Mouse (Mus musculus): ENCODE data around the gene Srebf1. TPM values are rescaled to one million over a fixed set of nuclear protein-coding genes. Genes with fewer than 3 reads are reported as not detected.

The Srebf1 gene
- polyA plus RNA-seq (2015; fragmentation: Nextera tagmentation; extraction: Ambion mirVana) = 31.9 and 34.1 TPM in 2 replicates

GRCm38 (mm10) chr11:60222469-60223236 is at the start of gene Srebf1:
Gene Srebf1, minus strand, starts transcription at chr11:60222581.
- Histone ChIP-seq H3K27me3 (ENCODE audit: control insufficient read depth, insufficient read depth, low read depth, low read length) (no peaks in the 10 kb centered on the region), H3K4me3 (ENCODE audit: low read depth, low read length) (peak within 1 kb of the TSS; percentile 31), H3K27ac (ENCODE audit: low read length) (peak within 1 kb of the TSS; percentile 65), H3K4me2 (ENCODE audit: low read length) (peak within 1 kb of the TSS; percentile 73), H3K4me1 (ENCODE audit: control insufficient read depth, insufficient read depth, low read length) (peaks cover 12% of the 10 kb centered on the region), H3K36me3 (ENCODE audit: control insufficient read depth, insufficient read depth, low read length) (no peaks in the 10 kb centered on the region), H3K9ac (ENCODE audit: low read depth, low read length) (peak within 1 kb of the TSS; percentile 42; the same call in 1 of the 2 replicates), H3K9me3 (replicated peaks; ENCODE audit: control insufficient read depth, low read length, poor library complexity, severe bottlenecking) (no peaks in the 10 kb centered on the region)
- 8% methylated on average over 46 of the region's 46 CpGs for WGBS
- peak; percentile 70 for ATAC-seq

- 72% methylated on average over 3 of the region's 3 CpGs for WGBS
- no peak overlapping the region for H3K4me3 ChIP-seq (ENCODE audit: low read depth, low read length)
- no peak overlapping the region for H3K4me2 ChIP-seq (ENCODE audit: low read length)
- peaks cover 6% of the 10 kb centered on the region; the same call in 1 of the 2 replicates for H3K36me3 ChIP-seq (ENCODE audit: control insufficient read depth, insufficient read depth, low read length)
- H3K27me3 ChIP-seq (ENCODE audit: control insufficient read depth, insufficient read depth, low read depth, low read length) = no peaks in the 10 kb centered on the region
- no peak overlapping the region for H3K9ac ChIP-seq (ENCODE audit: low read depth, low read length)
- no peaks in the 10 kb centered on the region for H3K9me3 ChIP-seq (replicated peaks; ENCODE audit: control insufficient read depth, low read length, poor library complexity, severe bottlenecking)
- ATAC-seq = no peak
- H3K4me1 ChIP-seq (ENCODE audit: control insufficient read depth, insufficient read depth, low read length) = peaks cover 15% of the 10 kb centered on the region
- no peak overlapping the region for H3K27ac ChIP-seq (ENCODE audit: low read length)
These were observed 46.2 kb upstream of the Srebf1 start for GRCm38 (mm10) chr11:60268563-60268962.

- peaks cover 9% of the 10 kb centered on the region; the same call in 1 of the 2 replicates for H3K36me3 ChIP-seq (ENCODE audit: control insufficient read depth, insufficient read depth, low read length)
- no peaks in the 10 kb centered on the region for H3K9me3 ChIP-seq (replicated peaks; ENCODE audit: control insufficient read depth, low read length, poor library complexity, severe bottlenecking)
- peaks cover 9% of the 10 kb centered on the region for H3K4me1 ChIP-seq (ENCODE audit: control insufficient read depth, insufficient read depth, low read length)
- no peak overlapping the region for H3K27ac ChIP-seq (ENCODE audit: low read length)
- H3K4me2 ChIP-seq (ENCODE audit: low read length) = no peak overlapping the region
- no peak overlapping the region for H3K4me3 ChIP-seq (ENCODE audit: low read depth, low read length)
- H3K27me3 ChIP-seq (ENCODE audit: control insufficient read depth, insufficient read depth, low read depth, low read length) = no peaks in the 10 kb centered on the region
- ATAC-seq = no peak
- WGBS = 84% methylated on average over 4 of the region's 4 CpGs
- H3K9ac ChIP-seq (ENCODE audit: low read depth, low read length) = no peak overlapping the region
These were observed 43.0 kb upstream of the Srebf1 start for GRCm38 (mm10) chr11:60265271-60265985.

GRCm38 (mm10) chr11:60264651-60265050 is 42.3 kb upstream of the Srebf1 start:
- H3K9me3 ChIP-seq (replicated peaks; ENCODE audit: control insufficient read depth, low read length, poor library complexity, severe bottlenecking) = no peaks in the 10 kb centered on the region
- peaks cover 9% of the 10 kb centered on the region for H3K4me1 ChIP-seq (ENCODE audit: control insufficient read depth, insufficient read depth, low read length)
- peaks cover 6% of the 10 kb centered on the region for H3K36me3 ChIP-seq (ENCODE audit: control insufficient read depth, insufficient read depth, low read length)
- 50% methylated on average over 1 of the region's 1 CpGs for WGBS
- no peak overlapping the region for H3K9ac ChIP-seq (ENCODE audit: low read depth, low read length)
- no peak overlapping the region for H3K4me2 ChIP-seq (ENCODE audit: low read length)
- no peak overlapping the region for H3K4me3 ChIP-seq (ENCODE audit: low read depth, low read length)
- no peak for ATAC-seq
- H3K27me3 ChIP-seq (ENCODE audit: control insufficient read depth, insufficient read depth, low read depth, low read length) = no peaks in the 10 kb centered on the region
- H3K27ac ChIP-seq (ENCODE audit: low read length) = no peak overlapping the region

- Histone ChIP-seq H3K9me3 (replicated peaks; ENCODE audit: control insufficient read depth, low read length, poor library complexity, severe bottlenecking) (no peaks in the 10 kb centered on the region), H3K27me3 (ENCODE audit: control insufficient read depth, insufficient read depth, low read depth, low read length) (no peaks in the 10 kb centered on the region), H3K4me2 (ENCODE audit: low read length) (no peak overlapping the region), H3K4me1 (ENCODE audit: control insufficient read depth, insufficient read depth, low read length) (peaks cover 9% of the 10 kb centered on the region), H3K36me3 (ENCODE audit: control insufficient read depth, insufficient read depth, low read length) (peaks cover 4% of the 10 kb centered on the region), H3K27ac (ENCODE audit: low read length) (peak overlapping the region; percentile 48), H3K9ac (ENCODE audit: low read depth, low read length) (no peak overlapping the region), H3K4me3 (ENCODE audit: low read depth, low read length) (no peak overlapping the region)
- 82% methylated on average over 4 of the region's 4 CpGs for WGBS
- no peak; the same call in 1 of the 2 replicates for ATAC-seq
These were observed 40.0 kb upstream of the Srebf1 start for GRCm38 (mm10) chr11:60262396-60262795.

- H3K4me2 ChIP-seq (ENCODE audit: low read length) = no peak overlapping the region
- H3K4me1 ChIP-seq (ENCODE audit: control insufficient read depth, insufficient read depth, low read length) = peaks cover 17% of the 10 kb centered on the region
- H3K9me3 ChIP-seq (replicated peaks; ENCODE audit: control insufficient read depth, low read length, poor library complexity, severe bottlenecking) = no peaks in the 10 kb centered on the region
- no peak overlapping the region for H3K4me3 ChIP-seq (ENCODE audit: low read depth, low read length)
- H3K9ac ChIP-seq (ENCODE audit: low read depth, low read length) = no peak overlapping the region
- no peaks in the 10 kb centered on the region for H3K27me3 ChIP-seq (ENCODE audit: control insufficient read depth, insufficient read depth, low read depth, low read length)
- peaks cover 4% of the 10 kb centered on the region for H3K36me3 ChIP-seq (ENCODE audit: control insufficient read depth, insufficient read depth, low read length)
- no peak for ATAC-seq
- H3K27ac ChIP-seq (ENCODE audit: low read length) = no peak overlapping the region
- WGBS = 90% methylated on average over 3 of the region's 3 CpGs
These were observed 38.4 kb upstream of the Srebf1 start for GRCm38 (mm10) chr11:60260743-60261142.

- no peak overlapping the region for H3K4me3 ChIP-seq (ENCODE audit: low read depth, low read length)
- no peak overlapping the region for H3K4me2 ChIP-seq (ENCODE audit: low read length)
- H3K36me3 ChIP-seq (ENCODE audit: control insufficient read depth, insufficient read depth, low read length) = peaks cover 4% of the 10 kb centered on the region
- no peaks in the 10 kb centered on the region for H3K27me3 ChIP-seq (ENCODE audit: control insufficient read depth, insufficient read depth, low read depth, low read length)
- H3K4me1 ChIP-seq (ENCODE audit: control insufficient read depth, insufficient read depth, low read length) = peaks cover 8% of the 10 kb centered on the region; the same call in 1 of the 2 replicates
- ATAC-seq = no peak
- 78% methylated on average over 2 of the region's 2 CpGs for WGBS
- H3K9me3 ChIP-seq (replicated peaks; ENCODE audit: control insufficient read depth, low read length, poor library complexity, severe bottlenecking) = no peaks in the 10 kb centered on the region
- H3K27ac ChIP-seq (ENCODE audit: low read length) = no peak overlapping the region
- no peak overlapping the region for H3K9ac ChIP-seq (ENCODE audit: low read depth, low read length)
These were observed 35.3 kb upstream of the Srebf1 start for GRCm38 (mm10) chr11:60257696-60258095.

GRCm38 (mm10) chr11:60256713-60257112 is 34.3 kb upstream of the Srebf1 start:
- ATAC-seq = no peak

More at GRCm38 (mm10) chr11:60256713-60257112, 34.3 kb upstream of the Srebf1 start:
- H3K4me3 ChIP-seq (ENCODE audit: low read depth, low read length) = no peak overlapping the region
- no peaks in the 10 kb centered on the region for H3K9me3 ChIP-seq (replicated peaks; ENCODE audit: control insufficient read depth, low read length, poor library complexity, severe bottlenecking)
- WGBS = 86% methylated on average over 9 of the region's 9 CpGs
- no peak overlapping the region for H3K9ac ChIP-seq (ENCODE audit: low read depth, low read length)
- peaks cover 8% of the 10 kb centered on the region; the same call in 1 of the 2 replicates for H3K4me1 ChIP-seq (ENCODE audit: control insufficient read depth, insufficient read depth, low read length)
- H3K27me3 ChIP-seq (ENCODE audit: control insufficient read depth, insufficient read depth, low read depth, low read length) = no peaks in the 10 kb centered on the region
- H3K4me2 ChIP-seq (ENCODE audit: low read length) = no peak overlapping the region
- H3K27ac ChIP-seq (ENCODE audit: low read length) = peak overlapping the region; percentile 6; the same call in 1 of the 2 replicates
- peaks cover 4% of the 10 kb centered on the region for H3K36me3 ChIP-seq (ENCODE audit: control insufficient read depth, insufficient read depth, low read length)
